Mouse (Mus musculus) liver, embryonic 15.5 days (tissue): Measurements from ENCODE around the gene Zc3h7b. TPM values are rescaled to one million over a fixed set of nuclear protein-coding genes. Genes with fewer than 3 reads are reported as not detected.

ENCODE experiments used
- ATAC-seq: fragments of 200-750 bp; cut with Nextera tagmentation; 2 replicates; pipeline ENCODE4 v1.8.0; 2017; ENCODE audit warnings: moderate number of reproducible peaks, mild to moderate bottlenecking, moderate library complexity; ENCODE audit not compliant: insufficient read depth
- H3K27ac ChIP-seq: fragments of 300-500 bp; sonication (generic); replicated peaks from 2 replicates; pipeline ENCODE4 v1.5.1; 2015; ENCODE audit warnings: mild to moderate bottlenecking, inconsistent platforms
- H3K27me3 ChIP-seq: fragments of 300-500 bp; sonication (generic); 2 replicates; pipeline ENCODE4 v1.6.1; 2015; ENCODE audit warnings: mild to moderate bottlenecking, inconsistent platforms
- H3K36me3 ChIP-seq: fragments of 300-500 bp; sonication (generic); replicated peaks from 2 replicates; pipeline ENCODE4 v1.6.1; 2015; ENCODE audit warnings: moderate library complexity, mild to moderate bottlenecking, inconsistent platforms
- H3K4me1 ChIP-seq: fragments of 300-500 bp; sonication (generic); replicated peaks from 2 replicates; pipeline ENCODE4 v1.6.1; 2015; ENCODE audit warnings: inconsistent platforms
- H3K4me2 ChIP-seq: fragments of 300-500 bp; sonication (generic); 2 replicates; pipeline ENCODE4 v1.6.1; 2015; ENCODE audit warnings: moderate library complexity, mild to moderate bottlenecking, inconsistent platforms
- H3K4me3 ChIP-seq: fragments of 300-500 bp; sonication (generic); replicated peaks from 2 replicates; pipeline ENCODE4 v1.5.1; 2015; ENCODE audit warnings: mild to moderate bottlenecking, inconsistent platforms
- H3K9ac ChIP-seq: fragments of 300-500 bp; sonication (generic); 2 replicates; pipeline ENCODE4 v1.6.1; 2015; ENCODE audit warnings: moderate library complexity, mild to moderate bottlenecking, inconsistent platforms
- H3K9me3 ChIP-seq: fragments of 300-500 bp; sonication (generic); replicated peaks from 2 replicates; pipeline ENCODE4 v1.6.1; 2016; ENCODE audit warnings: inconsistent platforms
- WGBS: fragments of 180-500 bp; shearing (Covaris S2); methylation state at CpG from one replicate; pipeline ENCODE4 v1.1.7; 2015; ENCODE audit warnings: mixed read lengths; ENCODE audit not compliant: insufficient replicate concordance; 5-methylcytosine and 5-hydroxymethylcytosine counted together
- polyA plus RNA-seq: library from polyadenylated mRNA; unstranded; fragments of >200 nt; fragmentation: Nextera tagmentation; extraction: Ambion mirVana; gene quantifications from 2 replicates; pipeline ENCODE4 v1.2.1, GENCODE M21; 2015

Gene Zc3h7b
- polyA plus RNA-seq, 1 experiment from 2014 or later, result 5.0 TPM

- H3K36me3 ChIP-seq, result peaks cover 94% of the 10 kb centered on the region
- H3K9ac ChIP-seq, result no peak overlapping the region
- ATAC-seq, result no peak
- H3K4me2 ChIP-seq, result no peak overlapping the region
- 83% methylated on average over 4 of the region's 4 CpGs for WGBS
- H3K27ac ChIP-seq, result no peak overlapping the region
- peaks cover 6% of the 10 kb centered on the region; the same call in 1 of the 2 replicates for H3K4me1 ChIP-seq
- H3K27me3 ChIP-seq, result no peaks in the 10 kb centered on the region
- H3K4me3 ChIP-seq, result no peak overlapping the region
- no peaks in the 10 kb centered on the region for H3K9me3 ChIP-seq
These were observed 34.1 kb upstream of the Zc3h7b start for GRCm38 (mm10) chr15:81710801-81711200.

- no peak overlapping the region for H3K4me2 ChIP-seq
- ATAC-seq, result no peak
- WGBS, result 82% methylated on average over 6 of the region's 6 CpGs
- H3K4me1 ChIP-seq, result peaks cover 6% of the 10 kb centered on the region; the same call in 1 of the 2 replicates
- H3K9ac ChIP-seq, result no peak overlapping the region
- no peak overlapping the region for H3K27ac ChIP-seq
- no peak overlapping the region for H3K4me3 ChIP-seq
- H3K9me3 ChIP-seq, result no peaks in the 10 kb centered on the region
- H3K27me3 ChIP-seq, result no peaks in the 10 kb centered on the region
- peaks cover 95% of the 10 kb centered on the region for H3K36me3 ChIP-seq
These were observed 31.1 kb upstream of the Zc3h7b start for GRCm38 (mm10) chr15:81713742-81714141.

GRCm38 (mm10) chr15:81718336-81719138 is 26.3 kb upstream of the Zc3h7b start:
- no peak for ATAC-seq
- Histone ChIP-seq H3K36me3 (peaks cover 95% of the 10 kb centered on the region), H3K4me2 (no peak overlapping the region), H3K9me3 (no peaks in the 10 kb centered on the region), H3K4me3 (no peak overlapping the region), H3K9ac (no peak overlapping the region), H3K27me3 (no peaks in the 10 kb centered on the region), H3K27ac (no peak overlapping the region), H3K4me1 (no peaks in the 10 kb centered on the region)
- WGBS, result 91% methylated on average over 9 of the region's 9 CpGs

- H3K4me3 ChIP-seq, result no peak overlapping the region
- H3K4me2 ChIP-seq, result no peak overlapping the region
- no peaks in the 10 kb centered on the region for H3K9me3 ChIP-seq
- peaks cover 95% of the 10 kb centered on the region for H3K36me3 ChIP-seq
- ATAC-seq, result no peak
- WGBS, result 93% methylated on average over 6 of the region's 6 CpGs
- no peaks in the 10 kb centered on the region for H3K4me1 ChIP-seq
- no peak overlapping the region for H3K27ac ChIP-seq
- no peak overlapping the region for H3K9ac ChIP-seq
- no peaks in the 10 kb centered on the region for H3K27me3 ChIP-seq
These were observed 25.7 kb upstream of the Zc3h7b start for GRCm38 (mm10) chr15:81719139-81719531.

GRCm38 (mm10) chr15:81722361-81722760 is 22.5 kb upstream of the Zc3h7b start:
- Histone ChIP-seq H3K9me3 (no peaks in the 10 kb centered on the region), H3K4me2 (no peak overlapping the region), H3K9ac (no peak overlapping the region), H3K27me3 (no peaks in the 10 kb centered on the region), H3K36me3 (peaks cover 97% of the 10 kb centered on the region), H3K27ac (no peak overlapping the region), H3K4me1 (peaks cover 10% of the 10 kb centered on the region), H3K4me3 (no peak overlapping the region)
- 92% methylated on average over 5 of the region's 5 CpGs for WGBS
- no peak for ATAC-seq

- WGBS, result 92% methylated on average over 11 of the region's 11 CpGs
- Histone ChIP-seq H3K27ac (no peak overlapping the region), H3K4me3 (no peak overlapping the region), H3K9ac (no peak overlapping the region), H3K36me3 (peaks cover 94% of the 10 kb centered on the region), H3K4me1 (peaks cover 23% of the 10 kb centered on the region), H3K9me3 (no peaks in the 10 kb centered on the region), H3K4me2 (no peak overlapping the region), H3K27me3 (no peaks in the 10 kb centered on the region)
- no peak for ATAC-seq
These were observed 21.2 kb upstream of the Zc3h7b start for GRCm38 (mm10) chr15:81723653-81724052.

GRCm38 (mm10) chr15:81725965-81726364 is 18.9 kb upstream of the Zc3h7b start:
- no peaks in the 10 kb centered on the region for H3K27me3 ChIP-seq
- peaks cover 71% of the 10 kb centered on the region for H3K36me3 ChIP-seq
- H3K9ac ChIP-seq, result no peak overlapping the region
- no peak for ATAC-seq
- 92% methylated on average over 8 of the region's 8 CpGs for WGBS
- H3K27ac ChIP-seq, result no peak overlapping the region
- H3K4me2 ChIP-seq, result no peak overlapping the region
- H3K4me1 ChIP-seq, result peaks cover 29% of the 10 kb centered on the region
- H3K9me3 ChIP-seq, result no peaks in the 10 kb centered on the region
- H3K4me3 ChIP-seq, result no peak overlapping the region

GRCm38 (mm10) chr15:81729241-81729791 is 15.5 kb upstream of the Zc3h7b start:
- under 1% methylated on average over 49 of the region's 49 CpGs for WGBS
- peak overlapping the region; percentile 99 for H3K4me3 ChIP-seq
- no peaks in the 10 kb centered on the region for H3K9me3 ChIP-seq
- H3K4me2 ChIP-seq, result peak overlapping the region; percentile 86
- peak; percentile 62 for ATAC-seq
- peaks cover 37% of the 10 kb centered on the region for H3K36me3 ChIP-seq
- H3K27ac ChIP-seq, result peak overlapping the region; percentile 94
- H3K27me3 ChIP-seq, result peaks cover 16% of the 10 kb centered on the region; the same call in 1 of the 2 replicates
- peak overlapping the region; percentile 95 for H3K9ac ChIP-seq
- H3K4me1 ChIP-seq, result peaks cover 29% of the 10 kb centered on the region

- Histone ChIP-seq H3K4me1 (peaks cover 29% of the 10 kb centered on the region), H3K9me3 (no peaks in the 10 kb centered on the region), H3K9ac (peak overlapping the region; percentile 95), H3K27ac (peak overlapping the region; percentile 94), H3K4me3 (peak overlapping the region; percentile 99), H3K27me3 (peaks cover 16% of the 10 kb centered on the region; the same call in 1 of the 2 replicates), H3K4me2 (peak overlapping the region; percentile 86), H3K36me3 (peaks cover 30% of the 10 kb centered on the region)
- peak; percentile 97 for ATAC-seq
- WGBS, result 5% methylated on average over 41 of the region's 41 CpGs
These were observed 14.8 kb upstream of the Zc3h7b start for GRCm38 (mm10) chr15:81729792-81730635.

- WGBS, result 34% methylated on average over 3 of the region's 3 CpGs
- Histone ChIP-seq H3K27ac (no peak overlapping the region), H3K9me3 (no peaks in the 10 kb centered on the region), H3K27me3 (peaks cover 23% of the 10 kb centered on the region; the same call in 1 of the 2 replicates), H3K4me1 (peaks cover 4% of the 10 kb centered on the region), H3K36me3 (no peaks in the 10 kb centered on the region), H3K9ac (no peak overlapping the region), H3K4me2 (no peak overlapping the region), H3K4me3 (no peak overlapping the region)
- no peak for ATAC-seq
These were observed 9.8 kb upstream of the Zc3h7b start for GRCm38 (mm10) chr15:81735075-81735474.

- Histone ChIP-seq H3K36me3 (no peaks in the 10 kb centered on the region), H3K9ac (no peak overlapping the region), H3K9me3 (no peaks in the 10 kb centered on the region), H3K27ac (no peak overlapping the region), H3K4me1 (peaks cover under 1% of the 10 kb centered on the region), H3K4me3 (no peak overlapping the region), H3K27me3 (peaks cover 12% of the 10 kb centered on the region; the same call in 1 of the 2 replicates), H3K4me2 (no peak overlapping the region)
- 63% methylated on average over 3 of the region's 3 CpGs for WGBS
- no peak for ATAC-seq
These were observed 5.6 kb upstream of the Zc3h7b start for GRCm38 (mm10) chr15:81739296-81739695.
